Mouse (Mus musculus) embryonic facial prominence, embryonic 11.5 days (tissue): ENCODE measurements at regions not wholly inside any gene's neighbourhood (a gene's known extent, or its start where the extent isn't known, plus 50 kb on each side); places are given as distances from the start of the nearest gene placed in this dataset.

Experiments used
- ATAC-seq: fragments of 200-750 bp; cut with Nextera tagmentation; replicated peaks from 2 replicates; pipeline ENCODE4 v1.8.0; 2017; ENCODE audit warnings: low read depth; ENCODE audit not compliant: insufficient number of reproducible peaks, low FRiP score, low TSS enrichment
- DNase-seq: peaks from one replicate; pipeline ENCODE4 v3.0.0-alpha.2; 2015; ENCODE audit warnings: low spot score
- H3K27ac ChIP-seq: fragments of 300-500 bp; sonication (generic); replicated peaks from 2 replicates; pipeline ENCODE4 v1.5.1; 2014; ENCODE audit warnings: mild to moderate bottlenecking, low read depth, low read length, control low read depth
- H3K27me3 ChIP-seq: fragments of 300-500 bp; sonication (generic); 2 replicates; pipeline ENCODE4 v1.6.1; 2014; ENCODE audit warnings: mild to moderate bottlenecking, low read length, moderate library complexity, mixed read lengths; ENCODE audit not compliant: control insufficient read depth, insufficient read depth
- H3K36me3 ChIP-seq: fragments of 300-500 bp; sonication (generic); replicated peaks from 2 replicates; pipeline ENCODE4 v1.6.1; 2014; ENCODE audit warnings: low read depth, mild to moderate bottlenecking, low read length, moderate library complexity, mixed read lengths; ENCODE audit not compliant: control insufficient read depth, insufficient read depth
- H3K4me1 ChIP-seq: fragments of 300-500 bp; sonication (generic); 2 replicates; pipeline ENCODE4 v1.6.1; 2014; ENCODE audit warnings: low read length, mixed read lengths; ENCODE audit not compliant: control insufficient read depth, insufficient read depth
- H3K4me2 ChIP-seq: fragments of 300-500 bp; sonication (generic); 2 replicates; pipeline ENCODE4 v1.6.1; 2014; ENCODE audit warnings: low read depth, mild to moderate bottlenecking, control low read depth, low read length, moderate library complexity
- H3K4me3 ChIP-seq: fragments of 300-500 bp; sonication (generic); 2 replicates; pipeline ENCODE4 v1.5.1; 2014; ENCODE audit warnings: low read depth, low read length, control low read depth
- H3K9ac ChIP-seq: fragments of 300-500 bp; sonication (generic); replicated peaks from 2 replicates; pipeline ENCODE4 v1.6.1; 2014; ENCODE audit warnings: mild to moderate bottlenecking, control low read depth, low read length
- H3K9me3 ChIP-seq: fragments of 300-500 bp; sonication (generic); replicated peaks from 2 replicates; pipeline ENCODE4 v1.6.1; 2016; ENCODE audit warnings: mild to moderate bottlenecking, low read length, inconsistent platforms, mixed read lengths; ENCODE audit not compliant: control insufficient read depth
- WGBS: fragments of 180-500 bp; shearing (Covaris S2); extraction: QIAGEN DNeasy Blood & Tissue Kit; methylation state at CpG from one replicate; pipeline ENCODE4 v1.1.7; 2014; 5-methylcytosine and 5-hydroxymethylcytosine counted together

GRCm38 (mm10) chr5:29901716-29902115, 111.2 kb upstream of the Il6 start:
- Histone ChIP-seq H3K27ac (no peak overlapping the region), H3K27me3 (no peaks in the 10 kb centered on the region), H3K9me3 (no peaks in the 10 kb centered on the region), H3K4me1 (no peaks in the 10 kb centered on the region), H3K36me3 (no peaks in the 10 kb centered on the region), H3K4me3 (no peak overlapping the region), H3K9ac (no peak overlapping the region), H3K4me2 (no peak overlapping the region)
- DNase-seq (no peak), ATAC-seq (no peak)
- 86% methylated on average over 2 of the region's 2 CpGs for WGBS

DNA sequence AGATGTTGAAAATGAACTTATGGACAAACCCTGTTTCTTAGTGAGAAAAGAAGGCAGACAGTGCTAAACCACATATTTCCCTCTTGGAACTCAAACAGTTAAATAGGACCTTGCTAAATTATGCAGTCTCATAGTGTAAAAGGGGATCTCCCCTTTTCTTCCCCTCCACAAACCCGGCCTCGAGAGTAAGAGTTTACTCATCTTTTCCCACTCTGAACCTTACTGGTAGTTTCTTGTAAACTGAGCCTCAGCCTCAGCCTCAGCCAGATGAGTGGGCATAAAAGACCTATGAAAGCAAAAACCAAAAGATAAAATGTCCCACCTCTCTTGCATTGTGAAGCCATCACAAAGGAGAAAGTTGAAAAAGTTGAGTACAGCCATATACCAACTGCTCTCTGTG, 92.6 kb upstream of the Il6 start:
- no peaks in the 10 kb centered on the region for H3K36me3 ChIP-seq
- no peak overlapping the region for H3K27ac ChIP-seq
- no peaks in the 10 kb centered on the region; the same call in 1 of the 2 replicates for H3K9me3 ChIP-seq
- H3K27me3 ChIP-seq, result no peaks in the 10 kb centered on the region
- H3K4me3 ChIP-seq, result no peak overlapping the region
- no peak overlapping the region for H3K4me2 ChIP-seq
- DNase-seq, result no peak
- no peaks in the 10 kb centered on the region for H3K4me1 ChIP-seq
- ATAC-seq, result no peak
- no peak overlapping the region for H3K9ac ChIP-seq
- 75% methylated on average over 2 of the region's 2 CpGs for WGBS

DNA sequence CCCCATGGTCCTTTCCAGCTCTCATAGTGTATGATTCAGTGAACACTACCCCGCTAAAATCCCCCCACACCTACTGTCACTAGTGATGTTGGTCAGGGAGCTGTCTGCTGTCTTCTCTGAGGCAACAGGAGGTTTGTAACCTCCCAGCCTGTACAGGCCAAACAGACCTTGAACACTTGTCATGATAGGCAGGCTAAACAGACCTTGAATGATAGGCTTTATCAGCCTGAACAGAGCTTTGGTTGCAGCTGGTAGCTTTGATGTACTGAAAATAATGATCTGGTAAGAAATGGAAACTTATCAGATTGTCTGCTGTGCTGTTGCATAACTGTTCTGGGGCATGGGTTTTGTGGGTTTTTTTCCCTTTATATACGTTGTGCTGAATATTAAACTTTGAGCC, 87.4 kb upstream of the Il6 start:
- Histone ChIP-seq H3K9ac (no peak overlapping the region), H3K27ac (no peak overlapping the region), H3K4me2 (no peak overlapping the region), H3K4me3 (no peak overlapping the region), H3K9me3 (no peaks in the 10 kb centered on the region), H3K27me3 (no peaks in the 10 kb centered on the region), H3K4me1 (no peaks in the 10 kb centered on the region), H3K36me3 (no peaks in the 10 kb centered on the region)
- WGBS, result 89% methylated on average over 2 of the region's 2 CpGs
- no peak for DNase-seq
- no peak for ATAC-seq

DNA sequence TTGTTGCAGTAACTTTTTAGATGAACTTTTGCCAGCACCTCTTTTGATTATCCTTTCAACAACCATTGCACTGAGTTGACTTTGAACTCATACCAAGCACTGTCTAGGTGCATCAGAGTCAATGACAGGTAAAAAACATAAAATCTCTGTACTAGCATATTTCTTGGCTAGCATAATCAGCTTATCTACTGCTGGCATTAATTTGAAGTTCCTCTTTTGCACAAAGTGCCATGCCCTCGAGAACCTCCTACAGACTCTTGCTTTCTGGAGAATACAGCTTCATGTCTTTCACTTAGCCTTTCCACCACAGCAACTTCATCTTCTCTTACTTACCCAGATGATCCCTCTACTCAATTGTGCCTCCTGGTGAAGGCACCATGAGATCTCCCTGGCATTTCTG, 85.3 kb upstream of the Il6 start:
- ATAC-seq, result no peak

DNA sequence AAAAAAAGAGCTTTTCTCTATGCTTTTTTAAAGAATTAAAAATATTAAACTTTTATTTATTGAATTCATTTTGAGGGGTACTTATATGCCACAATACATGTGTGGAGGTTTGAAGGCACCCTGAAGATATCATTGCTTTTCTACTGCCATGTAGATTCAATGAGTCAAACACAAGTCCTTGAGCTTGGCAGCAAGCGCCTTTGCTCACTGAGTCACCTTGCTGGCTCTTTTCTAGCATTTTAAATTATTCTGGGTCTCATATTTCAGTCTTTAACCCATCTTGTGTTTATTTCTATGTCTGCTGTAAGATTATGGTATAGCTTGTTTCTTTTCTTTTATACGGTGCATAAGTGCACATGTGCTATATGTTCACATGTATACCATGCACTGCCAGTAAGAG, 83.5 kb upstream of the Il6 start:
- Histone ChIP-seq H3K9me3 (no peaks in the 10 kb centered on the region), H3K4me3 (no peak overlapping the region), H3K27ac (no peak overlapping the region), H3K4me2 (no peak overlapping the region), H3K9ac (no peak overlapping the region), H3K4me1 (no peaks in the 10 kb centered on the region), H3K36me3 (no peaks in the 10 kb centered on the region), H3K27me3 (no peaks in the 10 kb centered on the region)
- no peak for ATAC-seq
- WGBS, result 97% methylated on average over 2 of the region's 2 CpGs
- DNase-seq, result no peak

More for the DNA sequence above, 85.3 kb upstream of the Il6 start:
- DNase-seq, result no peak
- Histone ChIP-seq H3K9ac (no peak overlapping the region), H3K27me3 (no peaks in the 10 kb centered on the region), H3K4me1 (no peaks in the 10 kb centered on the region), H3K36me3 (no peaks in the 10 kb centered on the region), H3K9me3 (no peaks in the 10 kb centered on the region), H3K4me3 (no peak overlapping the region), H3K4me2 (no peak overlapping the region), H3K27ac (no peak overlapping the region)
- 70% methylated on average over 1 of the region's 1 CpGs for WGBS

GRCm38 (mm10) chr5:29947225-29947624, 65.7 kb upstream of the Il6 start:
- DNase-seq, result no peak
- Histone ChIP-seq H3K9ac (no peak overlapping the region), H3K36me3 (no peaks in the 10 kb centered on the region), H3K4me3 (no peak overlapping the region), H3K4me1 (no peaks in the 10 kb centered on the region), H3K27ac (no peak overlapping the region), H3K4me2 (no peak overlapping the region), H3K9me3 (no peaks in the 10 kb centered on the region), H3K27me3 (no peaks in the 10 kb centered on the region)
- ATAC-seq, result no peak
- WGBS, result 55% methylated on average over 2 of the region's 2 CpGs

DNA sequence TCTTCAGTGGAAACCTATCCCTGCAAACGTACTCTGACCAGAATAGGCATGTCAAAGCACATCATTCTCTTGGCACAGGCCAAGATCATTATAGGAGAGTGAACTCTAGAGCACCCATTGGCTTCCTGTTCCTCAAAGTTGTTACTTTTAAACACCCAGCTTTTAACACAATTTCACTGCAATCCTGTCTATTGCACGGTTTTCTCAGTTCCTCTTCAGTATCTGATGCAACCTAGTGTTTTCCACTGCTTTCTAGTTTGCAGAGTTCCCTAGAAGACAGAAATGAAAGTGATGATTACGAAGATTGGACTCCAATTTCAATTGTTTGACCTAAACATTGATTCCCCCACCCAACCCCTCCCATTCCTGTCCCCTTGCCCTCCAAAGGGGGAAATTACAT, 64.8 kb upstream of the Il6 start:
- WGBS, result 75% methylated on average over 3 of the region's 3 CpGs
- Histone ChIP-seq H3K4me2 (no peak overlapping the region), H3K9me3 (no peaks in the 10 kb centered on the region), H3K36me3 (no peaks in the 10 kb centered on the region), H3K27me3 (no peaks in the 10 kb centered on the region), H3K4me1 (no peaks in the 10 kb centered on the region), H3K4me3 (no peak overlapping the region), H3K27ac (no peak overlapping the region), H3K9ac (no peak overlapping the region)
- ATAC-seq (no peak), DNase-seq (no peak)

DNA sequence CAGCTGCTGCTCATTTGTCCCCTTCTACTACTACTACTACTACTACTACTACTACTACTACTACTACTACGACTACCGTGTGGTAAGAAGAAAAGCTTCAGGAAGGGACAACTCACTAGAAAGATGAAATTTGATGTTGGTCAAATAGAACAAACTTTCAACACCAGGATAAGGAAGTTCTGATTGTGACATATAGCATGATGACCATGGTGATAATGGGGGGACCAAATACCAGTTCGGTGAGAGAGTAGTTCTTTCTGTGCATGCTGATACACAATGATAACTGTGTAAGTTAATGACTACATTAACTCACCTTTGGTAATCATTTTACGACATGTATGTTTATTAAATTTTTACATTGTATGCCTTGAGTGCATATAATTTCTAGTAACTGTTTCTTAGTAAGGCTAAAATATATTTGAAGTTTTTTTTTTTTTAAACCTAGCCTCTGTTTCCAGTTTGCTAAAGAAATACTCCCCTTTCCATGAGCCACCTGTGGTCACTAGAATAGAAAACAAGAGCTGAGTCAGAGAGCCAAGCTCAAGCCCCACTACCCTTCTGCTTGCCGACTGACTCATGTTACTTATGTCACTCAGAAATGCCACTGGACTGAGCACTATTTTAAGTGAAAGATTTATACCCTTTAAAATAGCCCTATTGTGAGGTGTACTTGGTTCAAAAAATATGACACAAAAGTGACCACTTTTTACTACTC, 62.3 kb upstream of the Il6 start:
- no peak for DNase-seq
- Histone ChIP-seq H3K4me1 (no peaks in the 10 kb centered on the region), H3K36me3 (no peaks in the 10 kb centered on the region), H3K27me3 (no peaks in the 10 kb centered on the region), H3K27ac (no peak overlapping the region), H3K4me2 (no peak overlapping the region), H3K4me3 (no peak overlapping the region), H3K9me3 (no peaks in the 10 kb centered on the region), H3K9ac (no peak overlapping the region)
- WGBS, result 84% methylated on average over 5 of the region's 5 CpGs
- no peak for ATAC-seq
